Mouse (Mus musculus): Measurements from ENCODE around the gene Pctp.

The Pctp gene

GRCm38 (mm10) chr11:90002231-90002986 lies at the start of gene Pctp:
Gene Pctp (minus strand): TSS chr11:90002894.
- in situ Hi-C loops (cut with MboI): no loop called here

GRCm38 (mm10) chr11:90050016-90050415 lies 47.3 kb upstream of the Pctp start:
- in situ Hi-C loops (cut with MboI): no loop called here

- in situ Hi-C loops (cut with MboI): no loop called here
Observed at GRCm38 (mm10) chr11:90047271-90047670, 44.6 kb upstream of the Pctp start.

GRCm38 (mm10) chr11:90046211-90046610 lies 43.5 kb upstream of the Pctp start:
- in situ Hi-C loops (cut with MboI): no loop called here

GRCm38 (mm10) chr11:90044459-90044858 lies 41.8 kb upstream of the Pctp start:
- in situ Hi-C loops (cut with MboI): no loop called here

GRCm38 (mm10) chr11:90038022-90038421 lies 35.3 kb upstream of the Pctp start:
- in situ Hi-C loops (cut with MboI): no loop called here

GRCm38 (mm10) chr11:90036416-90036815 lies 33.7 kb upstream of the Pctp start:
- in situ Hi-C loops (cut with MboI): no loop called here

- in situ Hi-C loops (cut with MboI): no loop called here
Observed at GRCm38 (mm10) chr11:90035532-90035931, 32.8 kb upstream of the Pctp start.

- in situ Hi-C loops (cut with MboI): no loop called here
Observed at GRCm38 (mm10) chr11:90034646-90035045, 32.0 kb upstream of the Pctp start.

GRCm38 (mm10) chr11:90033442-90033841 lies 30.7 kb upstream of the Pctp start:
- in situ Hi-C loops (cut with MboI): no loop called here

GRCm38 (mm10) chr11:90032807-90033206 lies 30.1 kb upstream of the Pctp start:
- in situ Hi-C loops (cut with MboI): no loop called here

GRCm38 (mm10) chr11:90031076-90031475 lies 28.4 kb upstream of the Pctp start:
- in situ Hi-C loops (cut with MboI): no loop called here

GRCm38 (mm10) chr11:90030557-90030956 lies 27.9 kb upstream of the Pctp start:
- in situ Hi-C loops (cut with MboI): no loop called here

- in situ Hi-C loops (cut with MboI): no loop called here
Observed at GRCm38 (mm10) chr11:90029841-90030398, 27.2 kb upstream of the Pctp start, which contains the start of gene Tmem100. Gene Tmem100 (plus strand): TSS chr11:90030348.

GRCm38 (mm10) chr11:90029354-90029753 lies 26.7 kb upstream of the Pctp start:
- in situ Hi-C loops (cut with MboI): no loop called here

GRCm38 (mm10) chr11:90028746-90029145 lies 26.1 kb upstream of the Pctp start:
- in situ Hi-C loops (cut with MboI): no loop called here

- in situ Hi-C loops (cut with MboI): no loop called here
Observed at GRCm38 (mm10) chr11:90027216-90027615, 24.5 kb upstream of the Pctp start.

GRCm38 (mm10) chr11:90026802-90027174 lies 24.1 kb upstream of the Pctp start:
- in situ Hi-C loops (cut with MboI): no loop called here

GRCm38 (mm10) chr11:90025891-90026801 lies 23.5 kb upstream of the Pctp start:
- in situ Hi-C loops (cut with MboI): no loop called here

- in situ Hi-C loops (cut with MboI): no loop called here
Observed at GRCm38 (mm10) chr11:90019161-90019560, 16.5 kb upstream of the Pctp start.

GRCm38 (mm10) chr11:90015281-90015680 lies 12.6 kb upstream of the Pctp start:
- in situ Hi-C loops (cut with MboI): no loop called here

- in situ Hi-C loops (cut with MboI): no loop called here
Observed at GRCm38 (mm10) chr11:90013657-90014056, 11.0 kb upstream of the Pctp start.

Data from mature B cell (primary cell).